Mouse (Mus musculus): ENCODE results near the gene Nav2.

Gene Nav2

DNA sequence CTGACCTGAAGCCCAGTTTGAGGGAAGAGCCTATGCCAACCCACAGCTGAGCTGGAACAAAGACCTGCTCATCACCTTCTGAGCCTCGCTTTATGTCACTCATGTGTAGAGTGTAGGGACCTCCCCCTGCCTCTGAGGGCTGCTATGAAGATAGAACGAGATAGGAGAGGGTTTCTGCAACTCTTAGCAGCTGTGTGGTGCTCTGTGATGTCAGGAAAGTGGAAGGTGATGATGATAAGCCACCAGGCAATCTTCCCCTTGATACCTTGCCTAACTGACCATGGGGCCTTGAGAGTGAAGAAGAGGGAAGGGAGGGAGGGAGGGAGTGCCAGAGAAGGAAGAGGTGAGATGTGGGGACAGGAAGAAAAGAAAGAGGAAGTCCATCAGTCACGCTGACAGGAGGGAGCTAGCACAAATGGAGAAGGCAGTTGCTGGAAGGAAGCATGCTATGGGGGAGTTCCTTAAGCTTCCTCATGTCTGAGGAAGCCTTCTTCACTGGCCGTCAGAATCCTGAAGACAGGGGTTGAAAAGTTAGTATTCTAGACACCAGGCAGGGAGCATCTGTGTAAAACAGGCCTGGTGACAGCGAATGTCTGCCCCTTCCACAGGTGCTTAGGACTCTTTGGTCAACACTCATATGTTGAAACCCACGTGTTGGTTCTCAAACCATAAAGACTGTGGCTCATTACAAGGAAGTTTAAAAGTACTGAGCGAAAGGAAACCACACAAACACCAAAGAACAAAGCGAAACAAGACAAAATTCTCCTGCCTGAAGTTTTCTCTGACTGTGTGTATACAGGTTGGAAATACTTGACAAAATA is at the start of gene Nav2:
Gene Nav2, plus strand, starts transcription at position 196 of the 821 bp plus-strand sequence.
- DNase-seq: no peak

DNA sequence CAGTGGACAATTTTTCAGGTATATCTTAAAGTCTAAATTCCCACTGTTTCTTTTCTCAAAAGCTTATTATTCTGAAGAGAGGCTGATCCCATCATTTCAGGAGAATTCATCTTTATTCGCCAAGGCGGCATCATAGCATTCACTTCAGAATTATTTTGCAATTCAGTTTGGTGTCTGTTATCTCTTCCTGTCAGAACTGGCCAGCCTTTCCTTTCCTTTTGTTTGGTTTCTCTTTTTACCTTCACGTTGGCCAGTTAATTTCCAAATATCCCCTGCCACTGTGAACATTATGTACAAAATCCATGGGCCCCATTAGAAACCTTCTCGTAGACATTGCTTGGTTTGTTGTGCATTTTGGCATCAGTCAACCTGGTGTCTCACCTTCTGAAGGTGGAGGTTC is 49.2 kb upstream of the Nav2 start:
- DNase-seq: no peak

DNA sequence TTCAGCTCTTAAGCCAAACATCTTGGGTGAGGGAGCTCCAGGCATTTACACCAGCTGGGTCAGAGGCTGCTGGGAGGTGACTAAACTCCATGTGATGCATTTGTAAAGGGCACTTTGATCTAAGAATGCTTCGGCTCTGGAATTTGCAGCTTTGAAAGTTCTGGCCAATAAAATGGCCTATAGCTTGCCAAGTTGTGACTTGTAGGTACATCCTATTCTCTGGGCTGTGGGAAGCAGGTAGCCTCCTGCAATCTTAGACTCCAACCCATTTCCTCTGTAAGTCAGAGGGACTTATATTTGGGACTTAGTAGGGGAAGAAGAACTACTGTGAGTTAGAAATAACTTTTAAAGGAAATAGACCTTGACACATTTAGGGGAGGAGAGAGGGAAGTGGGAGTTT is 47.6 kb upstream of the Nav2 start:
- DNase-seq: no peak

DNA sequence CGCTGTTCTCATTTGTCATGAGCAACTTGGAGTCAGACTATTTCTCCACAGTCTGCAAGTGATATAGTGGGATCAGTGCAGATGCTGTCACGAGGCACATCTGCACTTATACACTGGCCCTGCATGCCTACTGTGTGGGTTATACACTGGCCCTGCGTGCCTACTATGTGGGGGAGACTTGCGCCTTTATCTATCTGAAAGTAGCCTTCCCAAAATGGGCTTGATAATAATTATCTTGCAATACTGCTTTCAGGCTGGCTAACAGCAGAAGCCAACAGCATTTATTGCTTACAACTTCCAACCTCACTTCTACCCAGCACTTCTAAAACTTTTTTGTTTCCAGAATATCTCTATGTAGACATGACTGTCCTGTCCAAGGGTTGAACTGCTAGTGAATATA is 46.7 kb upstream of the Nav2 start:
- DNase-seq: no peak

DNA sequence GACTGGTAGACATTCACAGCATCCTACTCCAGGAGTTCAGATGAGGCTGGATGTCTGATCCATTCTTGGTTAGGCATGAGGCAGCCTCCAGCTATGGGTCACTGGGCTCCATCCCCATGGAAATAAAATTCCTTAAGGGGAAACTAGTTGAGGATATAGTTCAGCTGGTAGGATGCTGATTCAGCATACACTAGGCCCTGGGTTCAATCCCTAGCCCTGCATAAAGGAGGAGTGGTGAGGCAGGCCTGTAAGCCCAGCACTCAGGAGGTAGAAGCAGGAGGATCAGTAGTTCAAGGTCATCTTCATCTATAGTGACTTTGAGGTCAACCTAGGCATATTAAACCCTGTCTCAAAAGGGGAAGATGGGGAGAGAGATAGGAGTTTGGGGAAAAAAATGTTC is 44.3 kb upstream of the Nav2 start:
- DNase-seq: no peak

DNA sequence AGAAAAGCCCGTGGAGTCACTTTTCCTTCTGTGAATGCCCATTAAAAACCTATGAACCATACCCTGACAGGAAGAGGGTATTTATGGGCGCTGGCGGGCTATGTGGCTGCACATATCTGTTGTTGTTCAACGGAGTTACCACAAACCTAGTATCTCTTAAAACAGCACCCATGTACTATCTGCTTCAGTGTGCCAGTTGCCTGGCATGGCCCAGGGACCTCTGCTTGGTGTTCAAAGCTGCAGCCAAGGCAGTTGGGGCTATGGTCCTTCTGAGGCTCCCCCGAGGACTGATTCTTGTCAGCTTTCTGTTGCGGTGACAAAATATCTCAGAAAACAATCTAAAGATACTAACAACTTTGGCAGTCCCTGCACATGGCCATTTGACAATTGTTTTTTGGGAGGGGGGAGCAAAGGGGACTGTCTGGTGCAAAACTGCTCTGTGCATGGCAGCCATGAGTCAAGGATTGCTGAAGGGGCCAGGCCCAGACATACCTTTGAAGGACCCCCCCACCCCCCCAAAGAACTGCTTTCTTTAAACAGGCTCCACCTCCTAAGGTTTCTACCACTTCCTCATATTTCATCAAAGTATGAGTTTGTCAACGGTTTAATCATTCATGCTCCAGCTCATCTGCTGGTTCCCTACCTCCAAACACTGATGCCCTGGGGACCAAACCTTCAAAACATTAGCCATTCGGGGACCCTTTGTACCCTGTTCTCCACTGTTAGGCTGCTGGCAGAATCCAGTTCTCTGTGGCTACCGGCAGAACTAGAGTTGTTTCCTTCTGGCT is 43.7 kb upstream of the Nav2 start:
- no peak for DNase-seq

DNA sequence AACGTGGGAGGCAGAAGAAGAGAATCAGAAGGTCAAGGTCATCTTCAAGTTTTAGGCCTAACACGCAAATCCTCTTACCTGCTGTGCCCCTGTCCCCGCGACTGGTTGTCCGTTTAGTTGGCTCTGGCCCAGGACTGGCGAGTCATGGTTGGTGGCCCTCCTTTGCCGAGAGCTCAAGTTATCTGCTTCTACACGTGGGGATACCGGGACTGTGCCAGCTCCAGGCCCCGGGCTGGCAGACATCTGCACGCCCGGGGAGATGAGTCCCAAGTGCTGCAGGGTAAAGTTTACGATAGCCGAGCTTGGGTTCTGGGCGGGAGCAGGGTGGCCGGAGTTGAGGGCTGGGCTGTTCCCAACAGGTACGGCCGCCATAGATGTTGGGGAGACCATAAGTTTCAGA is 40.9 kb upstream of the Nav2 start:
- DNase-seq: no peak

DNA sequence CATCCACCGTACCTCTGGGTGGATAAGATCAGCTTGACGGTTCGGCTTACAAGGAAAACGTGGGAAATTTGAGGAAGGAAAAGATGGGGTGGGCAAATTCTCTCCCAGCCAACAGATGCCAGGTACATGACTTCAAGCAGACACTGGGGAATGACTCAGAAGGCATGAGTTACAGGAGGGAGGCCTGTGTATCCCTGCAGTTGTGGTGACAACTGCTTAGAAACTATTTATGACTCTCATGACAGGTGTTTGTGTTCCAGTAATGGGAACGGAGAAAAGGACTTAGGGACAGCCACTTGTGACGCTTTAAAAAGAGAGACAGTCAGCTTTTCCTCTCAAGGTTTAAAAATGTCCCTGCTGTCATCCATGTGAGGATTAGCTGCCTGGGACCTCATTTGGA is 38.4 kb upstream of the Nav2 start:
- no peak for DNase-seq

DNA sequence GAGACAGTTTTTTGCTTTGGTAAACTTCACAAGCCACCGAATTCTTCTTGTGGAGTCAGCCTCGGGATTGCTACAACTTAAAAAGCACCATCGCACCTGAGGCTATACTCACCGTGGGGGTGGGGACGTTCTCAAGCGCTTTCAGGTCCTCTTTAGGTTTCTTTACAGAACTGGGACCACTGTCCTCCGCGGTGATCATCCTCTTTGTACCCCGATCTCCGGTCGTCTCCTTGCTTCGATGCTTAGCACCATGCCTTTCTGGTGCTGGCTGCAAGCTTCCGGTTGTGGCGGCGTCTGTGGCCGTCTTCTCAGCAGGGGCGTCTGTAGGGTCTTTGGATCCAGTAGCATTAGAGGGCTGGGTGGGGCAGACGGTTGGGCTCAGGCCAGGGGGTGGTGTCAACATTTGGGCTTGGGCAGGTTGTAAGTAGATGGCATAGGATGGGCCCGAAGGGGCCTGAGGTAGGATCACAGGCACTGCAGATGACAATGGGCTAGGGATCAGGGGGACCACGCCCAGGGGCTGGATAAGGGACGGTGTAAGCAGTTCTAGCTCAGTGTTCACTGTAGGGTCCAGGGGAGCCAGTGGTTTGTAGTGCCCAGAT is 37.8 kb upstream of the Nav2 start:
- DNase-seq: no peak

DNA sequence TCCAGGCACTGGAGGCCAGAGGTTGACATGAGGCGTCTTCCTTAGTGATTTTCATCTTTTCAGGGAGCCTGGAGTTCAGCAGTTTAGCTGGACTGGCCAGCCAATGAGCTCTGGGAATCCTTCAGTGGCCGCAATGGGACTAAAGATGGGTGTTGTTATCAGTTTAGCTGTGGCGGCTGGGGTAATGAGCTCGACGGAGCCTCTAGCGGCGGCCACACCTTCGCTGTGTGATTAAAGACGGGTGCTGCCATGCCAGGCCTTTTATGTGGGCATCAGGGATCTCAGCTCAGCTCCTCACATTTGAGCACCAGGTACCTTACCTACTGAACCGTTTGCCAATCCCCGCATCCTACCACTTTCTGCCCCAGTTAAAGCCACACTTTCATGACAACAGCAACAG is 37.2 kb upstream of the Nav2 start:
- DNase-seq: no peak

DNA sequence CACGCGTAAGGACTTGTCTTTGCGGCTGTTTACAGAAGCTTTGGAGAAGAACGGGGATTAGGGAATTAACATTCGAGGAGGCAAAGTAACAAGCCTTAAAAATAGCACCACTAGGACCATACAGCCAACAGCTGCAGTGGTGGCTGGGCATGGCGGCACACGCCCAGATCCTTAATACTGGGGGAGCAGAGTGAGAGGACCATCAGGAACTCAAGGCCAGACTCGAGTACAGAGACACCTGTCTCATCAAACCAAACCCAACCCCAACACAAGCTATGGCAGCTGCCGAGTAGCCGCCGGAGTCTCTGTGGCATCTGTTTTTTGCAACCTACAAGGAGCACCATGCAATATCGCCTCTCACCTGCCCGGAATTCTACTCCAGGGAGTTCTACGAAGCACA is 33.4 kb upstream of the Nav2 start:
- no peak for DNase-seq

DNA sequence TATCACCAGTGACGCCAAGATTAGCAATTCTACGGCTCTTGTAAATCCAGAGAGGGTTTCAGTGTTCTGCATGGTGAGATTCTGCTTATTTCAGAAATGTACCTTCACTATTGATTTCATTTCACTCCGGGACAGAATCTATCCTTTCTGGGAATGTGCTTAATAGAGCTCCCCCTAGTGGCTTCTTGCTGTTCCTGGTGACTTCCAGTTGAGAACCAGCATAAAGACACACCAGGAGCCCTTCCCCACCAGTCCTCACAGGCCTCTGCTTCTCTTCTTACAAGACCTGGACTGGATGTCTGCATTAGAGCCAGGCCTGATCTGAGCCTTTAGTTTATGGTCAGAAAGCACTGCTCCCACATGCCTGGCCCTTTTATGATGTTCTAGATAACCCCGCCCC is 32.0 kb upstream of the Nav2 start:
- no peak for DNase-seq

DNA sequence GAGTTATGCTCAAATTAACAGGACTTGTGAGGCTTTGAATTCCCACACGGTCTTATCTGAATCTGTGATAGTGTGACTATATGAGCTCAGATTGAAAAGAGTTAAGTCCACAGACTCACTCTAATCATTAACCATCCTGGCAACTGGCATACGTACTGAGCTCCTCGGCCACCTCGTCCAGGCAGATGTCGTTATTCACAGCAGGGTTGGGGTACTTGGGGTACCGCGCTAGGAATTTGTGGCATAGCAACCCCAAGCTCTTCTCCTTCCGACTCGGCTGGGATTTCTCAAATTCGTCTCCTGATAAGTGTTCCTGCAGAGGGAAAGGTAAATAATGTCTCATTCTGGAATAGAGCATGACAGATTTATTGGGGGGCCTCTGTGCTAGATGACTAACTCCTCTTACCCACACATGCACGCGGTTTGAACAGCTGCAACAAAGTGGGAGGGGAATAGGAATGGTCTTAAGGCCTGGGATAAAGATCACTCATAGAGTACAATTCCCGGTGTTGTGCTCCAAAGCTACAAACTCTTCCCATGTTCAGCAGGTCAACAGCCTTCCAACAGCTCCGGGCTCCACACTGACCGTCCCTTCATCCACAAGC is 30.6 kb upstream of the Nav2 start:
- DNase-seq: no peak

DNA sequence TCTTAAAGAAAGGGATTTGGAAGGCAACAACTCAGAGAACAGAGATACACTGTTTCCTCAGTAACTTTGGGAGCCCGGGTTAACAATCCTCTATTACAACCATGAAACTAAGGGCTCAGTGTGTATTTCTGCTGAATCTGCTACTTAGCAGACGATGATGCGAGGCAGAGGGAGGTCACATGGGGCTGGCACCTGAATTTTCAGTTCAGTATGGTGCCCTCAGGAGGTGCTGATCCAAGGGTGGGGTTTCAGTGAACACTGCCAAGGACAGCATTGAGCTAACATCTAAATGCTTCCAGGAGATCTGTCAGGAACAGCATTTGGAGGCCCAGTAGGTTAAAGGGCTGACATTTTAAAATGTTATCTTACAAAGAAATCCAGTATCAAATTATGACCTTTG is 28.9 kb upstream of the Nav2 start:
- DNase-seq: no peak

DNA sequence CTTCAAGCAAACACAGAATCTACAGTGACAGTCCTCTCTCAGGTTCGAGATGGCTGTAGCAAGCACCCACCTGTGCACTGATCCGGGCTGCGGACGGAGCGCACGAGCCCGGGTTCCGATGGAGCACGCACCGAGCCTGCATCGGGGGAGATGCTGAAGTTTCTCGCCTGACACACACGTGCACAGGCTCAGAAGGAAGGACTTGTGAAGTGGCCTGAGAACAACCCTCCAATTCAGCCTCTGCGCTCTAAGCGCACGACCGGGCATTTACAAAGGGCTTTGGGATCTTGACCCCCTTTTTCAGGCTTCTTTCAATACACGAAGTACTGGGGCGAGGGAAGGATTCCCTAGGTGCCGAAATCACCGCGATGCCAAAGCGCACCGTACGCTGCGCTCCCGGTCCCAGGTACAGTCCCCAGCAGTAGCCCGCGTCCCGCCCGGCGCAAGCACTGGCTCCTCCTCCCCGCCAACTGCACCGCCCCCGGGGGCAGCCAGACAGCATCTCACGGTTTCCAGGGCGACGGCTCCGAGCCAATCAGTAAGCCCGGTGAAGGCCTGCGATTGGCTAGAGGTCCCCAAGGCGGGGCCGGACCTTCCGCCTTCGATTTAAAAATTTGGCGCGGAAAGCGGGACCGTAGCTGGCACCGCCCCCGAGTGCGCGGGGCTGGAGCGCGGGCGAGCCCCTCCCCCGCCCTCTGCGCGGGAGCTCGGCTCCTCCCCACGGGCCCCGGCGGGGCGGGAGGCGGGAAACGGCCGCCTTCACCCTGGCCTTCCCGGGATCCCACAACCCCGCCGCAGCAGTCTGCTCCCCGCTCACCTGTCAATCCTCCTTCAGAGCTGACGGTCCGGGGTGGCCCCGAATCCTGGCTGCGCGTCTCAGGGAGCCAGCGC is 27.7 kb upstream of the Nav2 start:
- peak; percentile 97 for DNase-seq

DNA sequence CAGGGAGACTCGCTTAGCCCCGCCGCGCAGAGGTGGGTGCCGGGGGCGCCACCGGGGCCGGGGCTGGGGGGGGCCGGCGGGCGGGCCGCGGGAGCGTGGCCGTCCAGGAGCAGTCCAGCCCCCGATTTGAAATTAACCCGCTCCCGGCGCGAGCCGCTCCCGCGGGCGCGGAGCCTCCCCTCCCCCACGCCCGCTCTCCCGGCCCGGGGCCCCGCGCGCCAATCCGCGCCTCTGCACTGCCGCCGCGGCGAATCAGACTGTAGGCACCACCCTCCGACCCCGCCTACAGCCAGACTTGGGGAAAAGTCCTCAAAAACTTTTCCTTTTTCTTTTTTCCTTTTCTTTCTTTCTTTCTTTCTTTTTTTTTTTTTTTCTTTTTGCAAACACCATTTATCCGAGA is 27.0 kb upstream of the Nav2 start, which contains the start of gene E2f8:
Gene E2f8, minus strand, starts transcription at position 111 of the 400 bp plus-strand sequence.
- peak; percentile 66 for DNase-seq

DNA sequence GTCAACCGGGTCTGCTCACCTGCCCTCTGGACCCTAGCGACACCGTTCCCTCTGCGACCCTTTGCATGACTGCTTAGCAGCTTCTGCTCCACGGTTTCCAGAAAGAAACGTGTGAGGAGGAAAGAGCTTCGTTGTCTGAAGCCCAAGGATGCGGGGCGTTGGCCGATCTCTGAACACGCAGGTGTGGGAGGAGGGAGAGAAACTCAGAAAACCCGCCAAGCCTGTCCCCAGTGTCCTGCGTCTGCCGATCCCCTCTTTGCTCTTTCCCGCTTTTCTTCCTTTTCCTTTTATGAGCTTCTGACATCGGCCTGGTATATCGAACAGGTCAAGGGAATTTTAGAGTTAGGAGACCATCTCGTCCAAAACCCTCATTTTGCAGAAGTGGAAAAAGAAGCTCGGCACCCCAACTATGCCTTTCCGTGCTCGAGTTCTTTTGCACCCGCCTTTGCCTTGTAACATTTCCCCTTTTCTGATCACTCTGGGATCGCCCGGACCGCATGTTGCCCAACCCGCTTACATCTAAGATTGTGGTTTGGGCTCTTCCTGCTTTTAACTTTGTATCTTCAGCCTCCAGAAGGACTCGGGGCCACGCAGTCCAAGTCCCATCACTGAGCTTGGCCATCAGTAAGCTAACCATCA is 26.4 kb upstream of the Nav2 start:
- DNase-seq: no peak

DNA sequence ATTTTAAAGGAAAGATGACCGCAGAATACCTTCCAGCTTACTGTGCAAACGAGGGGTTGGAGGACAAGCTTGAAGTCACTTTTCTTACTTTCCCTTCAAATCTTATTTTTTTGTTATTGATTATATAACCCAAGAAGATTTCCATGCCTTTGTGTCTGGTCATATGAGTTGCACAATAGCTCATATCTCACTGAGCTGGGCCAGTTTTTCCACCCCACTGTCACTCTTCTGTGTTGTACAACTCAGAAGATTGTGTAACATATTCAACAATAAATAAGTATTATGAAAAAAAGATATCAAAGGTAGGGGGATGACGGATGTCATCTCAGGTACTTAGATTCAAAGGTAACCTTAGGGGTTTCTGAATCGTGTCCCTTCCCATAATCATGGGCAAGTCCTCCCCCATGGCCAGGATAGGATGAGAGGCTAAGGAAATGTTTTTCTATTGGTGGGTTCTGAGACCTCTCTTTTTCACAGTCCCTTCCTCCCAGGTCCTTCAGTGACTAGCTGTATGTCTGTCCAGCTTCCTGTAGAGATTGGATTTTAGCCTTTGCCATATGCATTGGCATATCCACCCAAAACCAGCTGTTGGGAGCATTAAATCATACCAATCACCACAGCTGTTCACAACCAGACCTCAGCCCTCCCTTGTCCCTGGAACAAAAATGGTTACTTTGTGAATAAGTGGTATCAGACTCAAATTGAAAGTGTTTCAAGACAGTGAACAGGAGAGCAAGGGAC is 24.8 kb upstream of the Nav2 start:
- DNase-seq: no peak

DNA sequence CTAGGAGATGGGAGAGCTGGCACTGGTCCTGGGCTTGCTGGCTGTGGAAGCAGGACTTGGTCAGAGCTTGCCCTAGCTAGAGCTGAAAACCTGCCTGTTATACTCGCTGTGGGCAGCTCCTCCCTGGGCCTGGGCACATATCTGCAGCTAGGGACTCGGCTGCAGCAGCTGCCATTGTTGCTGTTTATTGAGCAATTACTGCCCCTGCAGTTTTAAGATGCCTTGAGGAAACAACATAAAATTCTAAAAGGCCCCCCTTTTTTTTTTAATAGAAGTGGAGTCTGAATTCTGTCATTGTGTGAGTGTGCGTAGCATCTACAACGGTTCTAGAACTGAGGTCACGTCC is 24.3 kb upstream of the Nav2 start:
- DNase-seq: no peak

DNA sequence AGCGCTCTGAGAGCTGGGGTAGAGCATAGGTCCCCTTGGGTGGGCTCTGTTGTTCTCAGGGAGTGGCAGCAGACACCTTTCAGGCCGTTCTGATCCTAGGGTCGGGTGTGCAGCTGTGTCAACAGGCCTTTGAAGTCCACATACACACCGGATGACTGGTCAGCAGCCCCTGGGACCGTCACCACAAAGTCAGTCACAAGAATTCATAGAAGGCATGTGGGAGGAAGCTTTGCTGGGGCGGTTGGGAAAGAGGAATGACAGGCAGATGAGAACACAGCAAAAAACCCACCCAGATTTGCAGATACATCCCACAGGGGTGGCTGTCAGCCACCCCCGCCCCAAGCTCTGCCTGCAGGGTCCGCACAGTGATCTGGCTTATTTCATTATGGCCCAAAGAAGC is 20.5 kb upstream of the Nav2 start:
- no peak for DNase-seq

DNA sequence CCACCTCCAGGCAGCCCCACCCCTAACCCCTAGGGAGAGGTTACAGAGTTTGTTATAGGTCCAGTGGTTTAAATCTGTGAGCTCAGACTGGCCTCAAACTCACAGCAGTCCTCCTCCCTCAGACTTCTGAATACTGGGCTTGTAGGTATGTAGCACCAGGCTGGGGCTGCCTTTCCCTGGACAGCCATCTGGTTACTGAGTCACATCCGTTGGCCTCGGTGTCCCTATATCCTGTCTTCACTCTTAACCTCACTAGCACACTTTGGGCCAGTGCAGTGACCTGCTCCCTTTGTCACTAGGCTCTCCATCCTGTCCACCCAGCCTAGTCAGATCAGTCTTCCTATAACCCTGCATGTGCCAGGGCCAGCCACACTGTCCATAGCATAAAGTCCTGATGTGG is 19.8 kb upstream of the Nav2 start:
- no peak for DNase-seq

Measured in right cerebral cortex, postnatal 14 days (tissue).